Mouse (Mus musculus): ENCODE data around the gene Chrm4. TPM values are rescaled to one million over a fixed set of nuclear protein-coding genes. Genes with fewer than 3 reads are reported as not detected.

The Chrm4 gene
- polyA plus RNA-seq, 1 experiment = 36.1 TPM

GRCm38 (mm10) chr2:91921790-91922570 lies 5.1 kb upstream of the Chrm4 start:
- DNase-seq (ENCODE audit: extremely low spot score in 1 of 2, low spot score in 1 of 2) = peak in 1 of 2 experiments; percentile 84

- DNase-seq (ENCODE audit: extremely low spot score in 1 of 2, low spot score in 1 of 2) = no peak
These were observed 4.2 kb upstream of the Chrm4 start for GRCm38 (mm10) chr2:91922586-91923414.

GRCm38 (mm10) chr2:91923415-91924337 lies 3.4 kb upstream of the Chrm4 start:
- DNase-seq (ENCODE audit: extremely low spot score in 1 of 2, low spot score in 1 of 2) = peak in 1 of 2 experiments; percentile 86

- no peak for DNase-seq (ENCODE audit: extremely low spot score in 1 of 2, low spot score in 1 of 2)
These were observed 2.3 kb upstream of the Chrm4 start for GRCm38 (mm10) chr2:91924726-91925125.

GRCm38 (mm10) chr2:91925442-91925841 lies 1.6 kb upstream of the Chrm4 start:
- peak in 1 of 2 experiments; percentile 79 for DNase-seq (ENCODE audit: extremely low spot score in 1 of 2, low spot score in 1 of 2)

- DNase-seq (ENCODE audit: extremely low spot score in 1 of 2, low spot score in 1 of 2) = peak in 1 of 2 experiments; percentile 92
These were observed 931 bp downstream of the Chrm4 start for GRCm38 (mm10) chr2:91927826-91928533.

GRCm38 (mm10) chr2:91928534-91929350 lies 1.7 kb downstream of the Chrm4 start:
- DNase-seq (ENCODE audit: extremely low spot score in 1 of 2, low spot score in 1 of 2) = no peak

GRCm38 (mm10) chr2:91929455-91929854 lies 2.4 kb downstream of the Chrm4 start:
- DNase-seq (ENCODE audit: extremely low spot score in 1 of 2, low spot score in 1 of 2) = no peak

- DNase-seq (ENCODE audit: extremely low spot score in 1 of 2, low spot score in 1 of 2) = peak in 1 of 2 experiments; percentile 79
These were observed 2.9 kb downstream of the Chrm4 start for GRCm38 (mm10) chr2:91929936-91930335.

- no peak for DNase-seq (ENCODE audit: extremely low spot score in 1 of 2, low spot score in 1 of 2)
These were observed 3.8 kb downstream of the Chrm4 start for GRCm38 (mm10) chr2:91930761-91931291.

GRCm38 (mm10) chr2:91931328-91932159 lies 4.5 kb downstream of the Chrm4 start:
- peak in 1 of 2 experiments; percentile 14 for DNase-seq (ENCODE audit: extremely low spot score in 1 of 2, low spot score in 1 of 2)

- no peak for DNase-seq (ENCODE audit: extremely low spot score in 1 of 2, low spot score in 1 of 2)
These were observed 5.2 kb downstream of the Chrm4 start, which contains the start of gene Mdk for GRCm38 (mm10) chr2:91932160-91932711. Gene Mdk, minus strand, starts transcription at chr2:91932297.

GRCm38 (mm10) chr2:91932737-91933350 lies 5.8 kb downstream of the Chrm4 start:
- DNase-seq (ENCODE audit: extremely low spot score in 1 of 2, low spot score in 1 of 2) = no peak

GRCm38 (mm10) chr2:91933471-91933870 lies 6.4 kb downstream of the Chrm4 start:
- no peak for DNase-seq (ENCODE audit: extremely low spot score in 1 of 2, low spot score in 1 of 2)

- DNase-seq (ENCODE audit: extremely low spot score in 1 of 2, low spot score in 1 of 2) = no peak
These were observed 7.0 kb downstream of the Chrm4 start for GRCm38 (mm10) chr2:91934016-91934415.

GRCm38 (mm10) chr2:91934826-91935525 lies 7.9 kb downstream of the Chrm4 start:
- DNase-seq (ENCODE audit: extremely low spot score in 1 of 2, low spot score in 1 of 2) = no peak

Measured in frontal cortex, adult 2 months (tissue).